Mouse (Mus musculus) lung, postnatal 14 days (tissue): ENCODE data around the gene Pcgf1.

Experiments used
- DNase-seq: peaks from one replicate; pipeline ENCODE4 v3.0.0; 2021

The Pcgf1 gene

DNA sequence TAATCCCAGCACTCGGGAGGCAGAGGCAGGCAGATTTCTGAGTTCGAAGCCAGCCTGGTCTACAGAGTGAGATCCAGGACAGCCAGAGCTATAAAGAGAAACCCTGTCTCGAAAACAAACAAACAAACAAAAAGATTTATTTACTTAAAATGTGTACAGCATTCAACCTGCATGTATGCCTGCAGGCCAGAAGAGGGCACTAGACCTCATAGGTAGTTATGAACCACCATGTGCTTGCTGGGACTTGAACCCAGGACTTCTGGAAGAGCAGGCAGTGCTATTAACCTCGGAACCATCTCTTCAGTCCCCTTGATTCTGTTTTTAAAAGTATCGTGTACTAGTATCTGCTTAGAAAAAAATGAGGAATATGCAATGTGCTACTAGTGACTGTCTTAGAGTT, 49.8 kb downstream of the Pcgf1 start:
- DNase-seq, result no peak
